Mouse (Mus musculus) forebrain, embryonic 14.5 days (tissue): ENCODE data around the gene Fam133b. TPM values are rescaled to one million over a fixed set of nuclear protein-coding genes. Genes with fewer than 3 reads are reported as not detected.

Experiments
- ATAC-seq: fragments of 200-750 bp; cut with Nextera tagmentation; 2 replicates; pipeline ENCODE4 v1.8.0; 2017; ENCODE audit warnings: mild to moderate bottlenecking, moderate library complexity
- DNase-seq: peaks from one replicate; pipeline ENCODE4 v3.0.0-alpha.2; 2015; ENCODE audit warnings: low spot score
- H3K27ac ChIP-seq: fragments of 300-500 bp; sonication (generic); 2 replicates; pipeline ENCODE4 v1.5.1; 2014; ENCODE audit warnings: low read depth, mild to moderate bottlenecking, control low read depth, low read length, moderate library complexity
- H3K27me3 ChIP-seq: fragments of 300-500 bp; sonication (generic); replicated peaks from 2 replicates; pipeline ENCODE4 v1.6.1; 2014; ENCODE audit warnings: low read length, control low read depth, mixed read lengths; ENCODE audit not compliant: control insufficient read depth, insufficient read depth
- H3K36me3 ChIP-seq: fragments of 300-500 bp; sonication (generic); 2 replicates; pipeline ENCODE4 v1.6.1; 2014; ENCODE audit warnings: low read length, control low read depth; ENCODE audit not compliant: control insufficient read depth, insufficient read depth
- H3K4me1 ChIP-seq: fragments of 300-500 bp; sonication (generic); 2 replicates; pipeline ENCODE4 v1.6.1; 2014; ENCODE audit warnings: antibody characterized with exemption, low read length, control low read depth; ENCODE audit not compliant: control insufficient read depth, insufficient read depth
- H3K4me2 ChIP-seq: fragments of 300-500 bp; sonication (generic); 2 replicates; pipeline ENCODE4 v1.6.1; 2014; ENCODE audit warnings: mild to moderate bottlenecking, control low read depth, low read length
- H3K4me3 ChIP-seq: fragments of 300-500 bp; sonication (generic); 2 replicates; pipeline ENCODE4 v1.5.1; 2014; ENCODE audit warnings: low read depth, low read length, control low read depth
- H3K9ac ChIP-seq: fragments of 300-500 bp; sonication (generic); 2 replicates; pipeline ENCODE4 v1.6.1; 2014; ENCODE audit warnings: mild to moderate bottlenecking, low read length, control low read depth, moderate library complexity
- H3K9me3 ChIP-seq: fragments of 300-500 bp; sonication (generic); replicated peaks from 2 replicates; pipeline ENCODE4 v1.6.1; 2016; ENCODE audit warnings: low read length, control low read depth, mixed read lengths; ENCODE audit not compliant: control insufficient read depth
- WGBS: fragments of 180-500 bp; shearing (Covaris S2); extraction: QIAGEN DNeasy Blood & Tissue Kit; methylation state at CpG from one replicate; pipeline ENCODE4 v1.1.7; 2014; 5-methylcytosine and 5-hydroxymethylcytosine counted together
- polyA plus RNA-seq: library from polyadenylated mRNA; unstranded; fragments of >200 nt; fragmentation: Nextera tagmentation; extraction: Ambion mirVana; gene quantifications from 2 replicates; pipeline ENCODE4 v1.2.1, GENCODE M21; 2014

Gene Fam133b
- polyA plus RNA-seq, 1 experiment from 2014 or later: 26.9 TPM

DNA sequence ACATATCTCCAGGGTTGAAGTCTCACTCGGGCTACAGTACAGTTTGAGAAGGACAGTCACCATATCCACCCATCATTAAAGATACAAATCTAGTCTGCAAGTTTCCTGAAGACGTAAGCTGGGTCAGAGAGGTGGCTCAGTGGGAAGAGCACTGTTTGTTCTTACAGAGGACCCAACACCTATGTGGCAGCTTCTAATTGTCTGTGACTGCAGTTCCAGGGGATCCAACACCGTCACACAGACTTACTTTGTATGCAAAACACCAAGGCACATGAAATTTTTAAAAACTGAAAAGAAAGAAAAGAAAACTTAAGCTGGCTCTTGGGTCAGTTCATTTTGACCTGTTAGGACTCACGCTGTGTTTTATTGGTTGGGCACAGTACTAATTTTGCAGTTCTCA, 40.3 kb upstream of the Fam133b start:
- Histone ChIP-seq H3K4me1 (no peaks in the 10 kb centered on the region), H3K4me3 (no peak overlapping the region), H3K36me3 (no peaks in the 10 kb centered on the region), H3K27ac (no peak overlapping the region), H3K9me3 (no peaks in the 10 kb centered on the region), H3K4me2 (no peak overlapping the region), H3K27me3 (no peaks in the 10 kb centered on the region), H3K9ac (no peak overlapping the region)
- ATAC-seq (no peak), DNase-seq (no peak)
- WGBS: 85% methylated on average over 4 of the region's 4 CpGs

GRCm38 (mm10) chr5:3503836-3504323, 39.8 kb upstream of the Fam133b start:
- no peak for ATAC-seq
- Histone ChIP-seq H3K36me3 (no peaks in the 10 kb centered on the region), H3K4me1 (no peaks in the 10 kb centered on the region), H3K4me3 (no peak overlapping the region), H3K9me3 (no peaks in the 10 kb centered on the region), H3K4me2 (no peak overlapping the region), H3K27ac (no peak overlapping the region), H3K9ac (no peak overlapping the region), H3K27me3 (no peaks in the 10 kb centered on the region)
- WGBS: 92% methylated on average over 9 of the region's 9 CpGs
- DNase-seq: no peak

DNA sequence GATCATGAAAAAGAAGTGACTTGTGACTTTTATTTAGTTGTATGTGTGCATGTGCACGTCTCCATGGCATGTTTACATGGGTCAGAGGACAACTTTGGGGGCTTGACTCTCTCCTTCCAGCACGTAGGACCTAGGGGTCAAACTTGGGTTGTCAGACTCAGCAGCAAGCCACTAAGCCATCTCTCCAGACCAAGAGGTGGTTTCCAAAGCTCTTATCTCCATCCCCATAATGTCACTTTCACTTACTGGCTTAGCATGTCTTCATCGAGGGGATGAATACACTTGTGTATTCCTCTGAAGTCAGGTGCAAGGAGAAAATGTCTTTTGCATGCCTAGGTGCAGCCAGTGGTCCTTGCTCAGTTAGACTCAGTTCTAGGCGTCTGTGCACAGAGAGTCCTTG, 39.2 kb upstream of the Fam133b start:
- WGBS: 78% methylated on average over 4 of the region's 4 CpGs
- H3K4me2 ChIP-seq: no peak overlapping the region
- H3K9ac ChIP-seq: no peak overlapping the region
- H3K27ac ChIP-seq: no peak overlapping the region
- no peaks in the 10 kb centered on the region for H3K9me3 ChIP-seq
- DNase-seq: no peak
- no peaks in the 10 kb centered on the region for H3K27me3 ChIP-seq
- no peaks in the 10 kb centered on the region for H3K36me3 ChIP-seq
- no peaks in the 10 kb centered on the region for H3K4me1 ChIP-seq
- no peak for ATAC-seq
- H3K4me3 ChIP-seq: no peak overlapping the region

GRCm38 (mm10) chr5:3505553-3505952, 38.1 kb upstream of the Fam133b start:
- no peak overlapping the region for H3K4me2 ChIP-seq
- ATAC-seq: no peak

GRCm38 (mm10) chr5:3508480-3509381, 34.9 kb upstream of the Fam133b start:
- ATAC-seq (no peak), DNase-seq (no peak)
- no peak overlapping the region for H3K4me2 ChIP-seq
- H3K27me3 ChIP-seq: no peaks in the 10 kb centered on the region
- no peak overlapping the region for H3K4me3 ChIP-seq
- no peak overlapping the region for H3K9ac ChIP-seq
- no peak overlapping the region for H3K27ac ChIP-seq
- no peaks in the 10 kb centered on the region for H3K36me3 ChIP-seq
- no peaks in the 10 kb centered on the region for H3K9me3 ChIP-seq
- H3K4me1 ChIP-seq: no peaks in the 10 kb centered on the region; the same call in 1 of the 2 replicates
- 83% methylated on average over 7 of the region's 7 CpGs for WGBS

More at GRCm38 (mm10) chr5:3505553-3505952, 38.1 kb upstream of the Fam133b start:
- Histone ChIP-seq H3K27ac (no peak overlapping the region), H3K36me3 (no peaks in the 10 kb centered on the region), H3K9me3 (no peaks in the 10 kb centered on the region), H3K4me3 (no peak overlapping the region), H3K9ac (no peak overlapping the region), H3K27me3 (no peaks in the 10 kb centered on the region), H3K4me1 (no peaks in the 10 kb centered on the region)
- WGBS: 74% methylated on average over 2 of the region's 2 CpGs
- no peak for DNase-seq

DNA sequence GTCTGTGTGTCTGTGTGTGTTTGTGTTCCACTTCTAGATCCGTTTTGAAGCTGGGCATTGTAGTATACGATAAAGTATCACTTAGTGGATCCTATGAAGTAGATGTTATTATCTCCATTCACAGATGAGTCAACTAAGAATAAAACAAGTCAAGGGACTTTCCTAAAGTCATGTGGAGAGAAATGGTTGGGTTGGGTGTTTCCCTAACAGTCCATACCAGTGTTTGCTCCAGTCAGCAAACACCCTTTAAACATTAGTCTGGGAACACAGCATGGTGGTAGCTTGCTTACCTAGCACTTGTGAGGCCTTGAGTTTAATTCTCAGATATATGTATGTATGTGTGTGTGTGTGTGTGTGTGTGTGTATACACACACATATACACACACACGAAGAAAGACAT, 34.1 kb upstream of the Fam133b start:
- H3K4me3 ChIP-seq: no peak overlapping the region
- H3K27me3 ChIP-seq: no peaks in the 10 kb centered on the region
- H3K9ac ChIP-seq: no peak overlapping the region
- no peaks in the 10 kb centered on the region for H3K36me3 ChIP-seq
- ATAC-seq (no peak), DNase-seq (no peak)
- H3K4me1 ChIP-seq: no peaks in the 10 kb centered on the region; the same call in 1 of the 2 replicates
- no peaks in the 10 kb centered on the region for H3K9me3 ChIP-seq
- H3K27ac ChIP-seq: no peak overlapping the region
- WGBS: 86% methylated on average over 3 of the region's 3 CpGs
- no peak overlapping the region for H3K4me2 ChIP-seq

DNA sequence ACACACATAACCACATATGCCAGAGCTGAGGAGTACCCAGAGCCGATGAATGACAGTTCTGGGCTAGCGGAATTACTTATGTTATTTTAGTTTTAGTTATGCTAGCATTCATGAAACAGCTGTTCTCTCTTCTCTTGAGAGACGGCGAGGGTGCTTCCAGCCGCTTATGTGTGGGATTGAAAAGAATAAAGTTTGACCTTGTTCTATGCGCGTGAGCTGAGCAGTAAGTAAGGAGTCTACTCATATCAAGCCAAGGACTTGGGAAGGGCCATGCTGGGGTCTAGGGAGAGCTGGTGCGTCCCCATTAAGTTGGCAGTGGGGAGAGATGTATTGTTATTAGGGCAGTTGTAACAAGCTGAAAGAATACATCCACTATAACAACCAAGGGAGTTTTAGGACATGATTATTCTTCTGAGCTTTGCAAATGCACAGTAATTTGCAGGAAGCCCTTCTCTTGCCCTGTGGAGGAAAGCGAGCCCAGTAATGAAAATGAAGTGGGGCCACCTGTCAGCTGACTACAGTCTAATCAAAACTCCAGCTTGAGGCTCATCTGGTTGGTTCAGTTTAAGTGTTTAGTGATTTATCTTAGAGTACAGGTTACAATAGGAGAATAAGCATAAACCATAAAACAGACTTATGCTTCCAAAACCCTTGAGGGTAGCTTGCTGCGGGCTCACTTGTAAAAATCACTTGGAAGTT, 32.4 kb upstream of the Fam133b start:
- WGBS: 80% methylated on average over 10 of the region's 10 CpGs
- no peak overlapping the region for H3K27ac ChIP-seq
- no peaks in the 10 kb centered on the region for H3K27me3 ChIP-seq
- H3K9ac ChIP-seq: no peak overlapping the region
- no peak overlapping the region for H3K4me3 ChIP-seq
- no peaks in the 10 kb centered on the region for H3K9me3 ChIP-seq
- H3K36me3 ChIP-seq: no peaks in the 10 kb centered on the region
- ATAC-seq (peak; percentile 46; the same call in 1 of the 2 replicates), DNase-seq (no peak)
- H3K4me2 ChIP-seq: no peak overlapping the region
- H3K4me1 ChIP-seq: no peaks in the 10 kb centered on the region; the same call in 1 of the 2 replicates

DNA sequence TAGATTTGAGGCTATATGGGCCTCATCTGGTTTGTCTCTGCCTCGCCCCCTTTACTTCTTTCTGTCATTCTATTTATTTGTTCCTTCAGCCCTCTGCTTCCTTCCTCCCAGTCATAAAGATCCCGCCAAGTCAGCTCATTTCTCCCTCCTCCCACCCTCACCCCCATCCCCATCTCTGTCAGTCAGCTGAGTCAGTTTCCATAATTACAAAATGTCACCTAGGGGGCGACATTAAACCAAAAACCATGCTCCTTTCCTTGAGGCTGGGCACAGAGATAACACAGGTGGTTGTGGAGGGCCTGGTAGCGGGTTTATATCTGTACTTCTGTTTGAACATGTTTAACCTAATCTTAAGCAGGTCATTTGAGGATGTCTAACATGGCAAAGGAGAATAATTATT, 31.0 kb upstream of the Fam133b start:
- Histone ChIP-seq H3K4me3 (no peak overlapping the region), H3K9me3 (no peaks in the 10 kb centered on the region), H3K27ac (no peak overlapping the region), H3K27me3 (no peaks in the 10 kb centered on the region), H3K4me1 (no peaks in the 10 kb centered on the region; the same call in 1 of the 2 replicates), H3K36me3 (no peaks in the 10 kb centered on the region), H3K9ac (no peak overlapping the region), H3K4me2 (no peak overlapping the region)
- DNase-seq (peak; percentile 29), ATAC-seq (no peak)
- WGBS: 53% methylated on average over 4 of the region's 4 CpGs
